Mouse (Mus musculus): Measurements from ENCODE around the gene Selenbp2.
"Not testable (repeated sequence)": the region's sequence is repeated elsewhere in the genome, so short reads cannot be mapped to it uniquely, and the experiment has no call there.

Selenbp2 gene

DNA sequence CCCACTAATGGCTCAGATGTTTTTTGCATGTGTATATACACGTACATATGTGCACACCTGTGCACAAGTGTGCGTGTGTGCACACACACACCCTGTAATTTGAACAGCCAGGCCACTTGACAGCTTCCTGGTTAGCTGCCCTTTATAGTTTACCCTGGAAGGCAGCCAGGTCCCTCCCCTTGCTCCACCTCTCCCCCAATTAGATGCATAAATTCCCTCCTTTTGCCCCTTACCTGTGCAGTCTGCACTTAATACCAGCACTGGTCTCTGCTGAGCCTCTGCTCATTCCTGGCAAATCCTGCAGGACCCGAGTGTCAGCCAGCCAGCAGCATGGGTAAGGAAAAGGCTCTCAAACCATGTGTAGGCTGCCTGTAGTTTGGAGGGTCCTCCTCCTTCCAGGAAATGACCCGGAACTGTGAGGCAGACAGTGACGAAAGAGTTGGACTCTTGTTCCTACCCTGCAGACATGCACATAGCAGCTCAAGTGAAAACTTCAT lies at the start of gene Selenbp2:
Gene Selenbp2 (plus strand): TSS at position 228 of the 497 bp plus-strand sequence.
- DNase-seq (ENCODE audit: low read depth) = no peak

DNA sequence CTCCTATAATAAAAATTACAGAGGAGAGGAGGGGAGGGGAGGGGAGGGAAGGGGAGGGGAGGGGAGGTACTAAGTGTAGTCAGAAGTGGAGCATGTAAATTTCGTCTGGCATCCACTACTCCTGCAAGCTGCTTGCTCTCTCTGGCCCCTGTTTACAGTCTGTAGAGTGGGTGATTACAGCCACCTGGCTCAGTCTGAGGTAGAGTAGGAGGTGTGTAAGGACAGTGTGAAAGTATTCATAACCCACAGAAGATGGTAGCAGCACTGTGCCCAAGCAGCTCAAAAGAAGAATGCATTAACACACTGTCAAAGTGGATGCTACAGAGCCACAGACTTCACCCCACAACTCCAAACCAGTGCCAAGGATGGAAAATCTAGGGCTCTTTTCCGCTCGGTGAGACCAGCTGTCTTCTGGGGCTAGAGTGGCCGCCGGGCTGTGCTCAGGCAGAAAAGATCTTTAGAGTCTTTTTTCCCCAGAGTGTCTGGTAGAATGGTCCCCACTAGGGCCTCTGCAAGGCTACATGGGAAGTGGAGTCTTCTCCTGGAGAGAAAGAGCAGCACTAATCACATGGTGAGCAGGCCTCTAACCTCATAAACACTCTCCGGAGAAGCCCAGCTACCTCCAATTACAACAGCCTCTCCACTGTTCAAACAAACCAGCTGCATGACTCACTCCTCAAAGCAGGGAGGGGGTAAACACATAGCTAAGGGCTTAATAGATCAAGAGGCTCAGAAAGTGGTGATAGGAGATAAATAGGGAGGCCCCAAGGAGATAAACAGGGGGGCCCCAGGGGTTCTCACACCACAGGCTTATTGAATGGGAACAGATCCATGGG lies 44.4 kb upstream of the Selenbp2 start:
- no peak for DNase-seq (ENCODE audit: low read depth)

DNA sequence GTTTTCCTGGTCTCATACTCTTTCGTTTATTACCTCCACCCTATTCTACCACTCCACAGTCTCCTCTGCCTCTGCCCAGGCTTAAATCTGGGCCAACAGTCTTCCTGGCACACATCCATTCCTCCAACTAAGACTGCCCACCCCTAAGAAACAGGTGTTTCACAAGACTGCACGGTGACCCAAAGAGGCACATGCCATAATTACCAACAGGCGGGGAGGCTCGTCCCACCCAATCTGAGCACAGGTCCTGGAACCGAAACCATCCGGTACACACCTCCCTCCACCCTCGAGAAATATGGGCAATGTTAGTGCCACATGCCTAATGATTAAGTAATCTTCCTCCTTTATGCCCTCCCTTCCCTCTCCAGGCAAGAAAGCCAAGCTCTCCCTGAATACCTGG lies 42.9 kb upstream of the Selenbp2 start:
- DNase-seq (ENCODE audit: low read depth) = no peak

DNA sequence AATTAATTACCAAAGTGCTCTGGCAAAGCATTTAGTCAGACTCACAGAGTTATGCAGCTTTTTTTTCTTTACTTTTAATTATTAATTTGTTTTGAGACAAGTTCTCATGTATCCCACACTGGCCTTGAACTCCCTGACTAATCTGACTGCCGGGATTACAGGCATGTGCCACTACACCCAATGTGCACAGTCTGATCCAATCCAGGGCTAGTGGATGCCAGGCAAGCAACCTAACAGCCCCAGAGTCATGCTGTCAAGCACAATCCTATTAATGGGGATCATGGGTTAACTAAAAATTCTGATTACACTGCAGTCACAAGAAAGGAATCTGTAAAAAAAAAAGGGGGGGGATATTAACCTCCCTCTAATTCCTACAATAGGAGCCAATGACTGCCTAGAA lies 39.4 kb upstream of the Selenbp2 start:
- not testable (repeated sequence) for DNase-seq (ENCODE audit: low read depth)

DNA sequence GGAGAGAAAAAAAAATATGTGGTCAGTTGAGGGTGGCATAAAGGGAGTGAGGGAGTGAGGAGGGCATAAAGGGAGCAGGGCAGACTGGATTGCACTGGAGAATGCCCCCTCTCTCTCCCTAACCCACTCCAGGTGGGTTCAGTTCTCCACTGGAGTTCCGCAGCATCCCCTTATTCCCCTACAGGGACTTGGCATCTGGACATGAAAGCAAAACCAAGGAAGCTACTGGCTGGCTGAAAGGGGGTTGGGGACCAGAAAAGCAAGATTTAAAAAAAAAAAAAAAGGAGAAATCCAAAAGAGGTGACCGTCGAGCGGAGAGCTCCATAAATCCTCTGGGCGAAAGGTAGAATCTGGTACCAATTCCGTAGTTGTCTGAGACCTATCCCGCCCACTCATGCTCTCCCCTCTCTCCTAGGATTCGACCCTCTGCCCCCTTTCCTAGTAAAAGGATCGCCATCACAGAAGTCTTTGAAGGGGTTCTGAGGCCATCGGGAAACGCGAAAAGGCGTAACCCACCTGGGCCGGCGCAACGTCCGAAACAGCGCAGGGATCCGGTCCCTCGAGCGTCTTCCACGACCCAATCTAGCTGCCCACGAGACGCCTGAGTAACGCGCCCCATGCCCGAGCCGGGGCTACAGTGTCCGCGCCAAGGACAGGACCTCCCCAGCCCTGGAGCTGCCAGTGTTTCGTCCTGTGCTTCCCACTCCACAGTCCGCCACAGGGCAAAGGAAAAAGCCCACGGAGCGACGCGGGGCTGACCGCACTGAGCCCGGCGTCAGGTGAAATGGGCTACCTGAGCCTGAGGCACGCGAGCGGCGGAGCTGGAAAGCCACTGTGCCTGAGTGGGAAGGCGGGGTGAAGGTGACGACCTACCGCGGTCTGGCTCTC lies 35.3 kb upstream of the Selenbp2 start:
- not testable (repeated sequence) for DNase-seq (ENCODE audit: low read depth)

DNA sequence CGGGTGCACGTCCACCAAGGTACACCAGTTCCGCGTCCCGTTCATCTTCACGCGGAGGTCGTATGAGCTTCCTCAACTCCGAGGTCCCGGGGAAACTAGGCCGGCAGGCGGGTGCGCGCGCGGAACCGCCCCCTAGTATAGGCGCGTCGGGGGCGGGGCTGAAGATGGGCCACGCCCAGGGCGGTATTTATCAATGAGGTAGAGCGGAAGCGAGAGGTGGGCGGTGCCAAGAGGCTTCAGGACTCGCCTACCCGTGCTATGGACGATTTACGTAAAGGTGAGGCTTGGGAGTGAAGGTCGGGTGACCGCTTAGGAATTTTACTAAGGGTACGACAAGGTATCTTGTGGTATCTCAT lies 34.6 kb upstream of the Selenbp2 start, which contains the start of gene Tuft1:
Gene Tuft1 (minus strand): TSS at position 133 of the 356 bp plus-strand sequence.
- not testable (repeated sequence) for DNase-seq (ENCODE audit: low read depth)

DNA sequence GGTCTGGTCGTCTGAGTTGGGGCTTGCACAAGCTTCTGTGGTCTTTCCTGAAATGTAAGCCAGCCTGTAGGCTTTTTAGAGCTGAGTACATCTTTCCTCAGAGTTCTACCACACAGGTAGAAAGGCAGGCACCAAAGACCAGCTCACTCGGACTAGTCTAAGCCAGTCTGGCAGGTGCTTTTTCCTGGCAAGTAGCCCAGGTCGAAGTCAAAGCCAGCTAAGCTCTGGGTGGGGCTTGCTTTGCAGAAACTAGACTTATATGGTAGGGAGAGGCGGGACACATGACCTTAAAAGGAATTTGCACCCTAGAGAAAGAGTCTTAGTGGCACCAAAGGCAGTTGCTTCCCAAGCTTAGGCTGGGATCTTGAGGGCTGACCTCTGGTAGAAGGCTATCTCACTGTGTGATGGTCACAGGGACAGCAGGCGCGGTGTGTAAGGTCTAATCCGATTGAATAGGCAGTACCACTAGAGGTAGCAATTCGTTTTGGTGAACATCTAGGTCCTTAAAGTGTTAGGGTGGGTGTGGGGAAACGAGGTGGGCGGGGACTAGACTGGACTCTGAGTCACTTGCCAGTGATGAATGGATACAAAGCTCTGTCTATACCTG lies 34.1 kb upstream of the Selenbp2 start:
- not testable (repeated sequence) for DNase-seq (ENCODE audit: low read depth)

DNA sequence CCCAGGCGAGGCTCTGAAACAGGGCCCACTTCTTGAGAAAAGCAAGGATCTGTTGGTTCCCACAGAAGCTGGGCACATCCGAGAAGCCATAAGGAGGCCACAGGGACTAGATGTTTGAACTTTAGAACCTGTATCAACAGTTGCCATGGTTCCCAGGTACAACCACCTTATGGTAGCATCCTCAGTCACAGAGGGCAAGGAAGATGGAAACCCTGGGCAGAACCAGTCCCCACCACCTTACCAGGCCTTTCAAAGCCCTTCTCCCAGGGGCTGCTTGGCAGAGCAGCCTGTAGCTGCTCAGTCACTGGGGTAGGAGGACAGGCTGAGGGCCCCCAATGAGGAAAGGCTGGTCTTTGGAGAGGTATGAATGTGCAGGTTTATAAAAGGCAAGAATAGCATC lies 32.5 kb upstream of the Selenbp2 start:
- not testable (repeated sequence) for DNase-seq (ENCODE audit: low read depth)

DNA sequence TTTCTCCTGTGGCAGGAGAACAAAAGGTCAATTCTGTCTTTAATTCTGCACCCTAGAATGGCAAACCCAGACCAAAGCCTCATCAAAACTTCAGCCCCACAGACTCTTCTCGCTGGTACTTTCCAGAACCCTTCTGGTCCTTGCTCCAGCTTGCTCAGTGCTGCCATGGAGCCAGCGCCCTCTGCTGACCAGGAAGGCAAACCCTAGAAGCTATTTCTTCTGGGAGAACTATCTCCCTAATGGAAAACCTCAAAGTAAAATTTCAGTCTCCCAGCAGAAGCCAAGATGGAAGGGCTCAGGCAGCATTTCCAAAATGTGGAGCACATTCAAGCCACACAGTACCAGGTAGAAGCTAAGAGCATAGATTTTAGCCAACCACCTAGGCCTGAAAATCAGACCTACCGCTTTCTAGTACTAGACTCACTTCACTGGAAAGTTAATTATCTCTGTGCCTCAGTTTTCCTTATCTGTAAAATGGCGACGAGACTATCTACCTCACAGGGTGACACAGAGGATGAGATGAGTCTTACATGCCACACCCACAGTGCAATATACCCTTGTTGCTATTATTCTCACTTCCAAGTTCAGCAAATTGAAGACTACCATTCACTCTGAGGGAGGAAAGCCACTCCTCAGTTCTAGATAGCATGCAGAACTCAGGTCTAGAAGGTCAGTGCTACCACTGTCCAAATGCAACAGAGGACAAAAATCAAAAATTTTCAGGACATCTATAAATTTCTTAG lies 28.1 kb upstream of the Selenbp2 start:
- not testable (repeated sequence) for DNase-seq (ENCODE audit: low read depth)

DNA sequence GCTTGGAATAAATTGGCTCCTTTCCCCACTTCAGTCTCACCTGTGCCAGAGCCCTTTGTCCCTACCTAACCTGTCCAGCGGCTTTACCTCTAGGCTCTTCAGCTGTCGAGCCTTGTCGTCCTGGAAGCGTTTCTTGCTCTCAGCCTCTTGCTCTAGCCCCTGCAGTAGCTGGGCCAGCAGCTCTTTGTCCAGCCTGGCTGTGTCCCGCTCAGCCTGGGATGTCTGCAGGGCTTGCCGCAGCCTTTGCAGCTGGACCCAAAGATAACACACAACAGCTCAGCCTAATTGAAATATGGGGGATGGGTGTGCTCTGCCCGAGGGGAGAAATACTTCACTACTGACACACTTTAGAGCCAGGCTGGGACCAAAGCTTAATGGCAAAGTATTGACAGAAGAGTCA lies 27.5 kb upstream of the Selenbp2 start:
- DNase-seq (ENCODE audit: low read depth) = not testable (repeated sequence)

DNA sequence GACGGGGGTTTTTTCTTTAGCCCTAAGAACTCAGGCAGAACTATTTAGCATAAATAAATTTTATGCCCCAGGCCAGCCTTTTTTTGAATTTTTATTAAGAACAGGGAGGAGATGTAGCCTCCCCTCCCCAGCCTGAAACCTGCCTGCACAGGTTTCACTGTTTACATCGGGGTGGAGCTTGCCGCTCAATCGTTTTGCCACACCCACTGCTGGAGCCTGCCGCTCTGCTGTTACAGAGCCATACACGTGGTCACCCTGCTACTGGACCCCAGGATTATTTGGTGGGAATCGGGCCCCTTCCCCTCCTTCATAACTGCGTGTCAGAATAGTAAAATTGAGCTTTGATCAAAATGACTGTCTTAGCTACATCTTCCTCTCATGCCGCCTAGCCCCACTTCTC lies 18.3 kb upstream of the Selenbp2 start:
- DNase-seq (ENCODE audit: low read depth) = not testable (repeated sequence)

DNA sequence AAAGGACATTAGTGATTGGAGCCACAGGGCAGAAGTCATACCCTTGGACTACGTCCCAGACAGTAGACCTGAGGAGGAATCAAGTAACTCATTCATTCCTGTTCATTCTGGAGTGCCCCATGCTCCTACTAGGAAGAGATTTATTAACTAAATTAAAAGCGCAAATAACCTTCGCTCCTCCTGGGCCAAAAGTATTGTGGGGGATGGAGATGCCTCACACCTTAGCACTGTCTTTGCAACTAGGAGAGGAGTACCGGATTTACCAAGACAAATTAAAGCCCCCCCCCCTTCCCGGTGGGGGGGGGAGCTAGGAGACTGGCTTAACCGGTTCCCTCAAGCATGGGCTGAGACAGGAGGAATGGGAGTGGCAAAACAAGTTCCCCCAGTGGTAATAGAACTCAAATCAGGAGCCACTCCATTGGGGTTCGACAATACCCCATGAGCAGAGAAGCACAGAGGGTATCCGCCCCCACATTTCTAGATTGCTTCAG lies 14.0 kb upstream of the Selenbp2 start:
- DNase-seq (ENCODE audit: low read depth) = no peak

DNA sequence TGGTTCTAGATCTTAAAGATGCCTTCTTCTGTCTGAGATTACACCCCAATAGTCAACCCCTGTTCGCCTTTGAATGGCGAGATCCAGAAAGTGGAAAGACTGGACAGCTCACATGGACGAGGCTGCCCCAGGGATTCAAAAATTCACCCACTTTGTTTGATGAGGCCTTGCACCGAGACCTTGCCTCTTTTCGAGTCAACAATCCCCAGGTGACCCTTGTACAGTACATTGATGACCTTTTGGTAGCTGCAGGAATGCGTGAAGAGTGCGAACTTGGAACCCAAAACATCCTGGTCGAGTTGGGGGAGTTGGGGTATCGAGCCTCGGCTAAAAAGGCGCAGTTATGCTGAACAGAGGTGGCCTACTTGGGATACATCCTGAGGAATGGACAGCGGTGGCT lies 13.3 kb upstream of the Selenbp2 start:
- DNase-seq (ENCODE audit: low read depth) = not testable (repeated sequence)

DNA sequence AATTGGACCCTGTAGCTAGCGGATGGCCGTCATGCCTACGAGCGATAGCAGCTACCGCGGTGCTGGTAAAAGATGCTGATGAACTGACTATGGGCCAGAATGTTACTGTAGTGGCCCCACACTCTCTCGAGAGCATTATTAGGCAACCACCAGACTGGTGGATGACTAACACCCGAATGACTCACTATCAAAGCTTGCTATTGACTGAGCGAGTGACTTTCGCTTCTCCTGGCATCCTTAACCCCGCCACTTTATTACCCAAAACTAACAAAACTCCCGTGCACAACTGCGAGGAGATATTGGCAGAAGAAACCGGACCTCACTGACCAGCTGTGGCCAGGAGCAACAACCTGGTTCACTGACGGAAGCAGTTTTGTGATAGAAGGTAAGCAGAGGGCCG lies 12.6 kb upstream of the Selenbp2 start:
- DNase-seq (ENCODE audit: low read depth) = no peak

DNA sequence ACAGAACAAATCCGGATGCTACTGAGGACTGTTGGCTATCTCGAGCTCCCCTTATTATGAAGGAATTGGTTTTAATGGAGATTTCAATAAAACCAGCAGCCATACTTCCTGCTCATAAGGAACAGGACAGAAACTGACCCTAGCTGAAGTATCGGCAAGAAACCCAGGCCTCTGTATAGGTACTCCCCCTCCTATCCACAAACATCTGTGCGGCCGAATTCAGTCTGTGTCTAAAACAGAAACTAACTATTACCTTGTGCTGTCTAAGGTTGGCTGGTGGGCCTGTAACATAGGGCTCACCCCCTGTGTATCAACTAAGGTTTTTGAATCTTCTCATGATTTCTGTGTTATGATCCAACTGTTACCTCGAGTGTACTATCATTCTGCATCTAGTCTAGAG lies 9.7 kb upstream of the Selenbp2 start:
- no peak for DNase-seq (ENCODE audit: low read depth)

DNA sequence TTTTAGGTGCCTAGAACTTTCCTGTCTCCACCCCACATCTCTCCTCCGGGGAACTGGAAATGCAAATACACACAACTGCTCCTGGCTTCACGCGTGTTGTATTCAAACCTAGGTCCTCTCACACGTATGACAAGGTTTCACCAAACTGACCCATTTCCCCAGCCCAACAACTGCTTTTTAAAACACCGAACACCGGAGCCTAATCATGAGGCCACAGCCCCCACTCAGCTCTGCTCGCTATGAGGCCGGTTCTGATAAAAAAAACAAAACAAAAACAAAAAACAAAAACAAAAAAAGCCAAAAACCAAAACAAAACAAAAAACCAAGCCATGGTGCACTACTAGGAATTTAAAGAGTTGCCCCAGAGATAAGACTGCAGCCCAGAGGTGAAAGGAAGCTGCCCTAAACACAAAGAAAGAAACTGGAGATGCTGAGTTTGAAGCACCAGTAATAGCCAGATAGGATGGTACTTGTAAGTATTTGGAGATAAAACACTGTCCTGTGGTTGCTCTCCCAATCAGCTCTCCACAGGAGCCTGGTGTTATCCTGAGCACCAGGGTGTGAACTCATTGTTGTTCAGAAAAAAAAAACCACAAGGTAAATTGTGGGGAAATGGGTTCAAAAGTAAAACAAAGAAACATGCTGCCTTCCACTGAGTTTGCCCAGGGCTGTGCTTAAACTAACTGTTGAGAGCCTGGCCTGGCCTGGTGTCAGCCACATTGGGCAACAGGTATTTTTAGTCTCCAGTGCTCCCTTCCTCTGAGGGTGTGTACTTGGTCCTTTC lies 7.2 kb upstream of the Selenbp2 start:
- DNase-seq (ENCODE audit: low read depth) = not testable (repeated sequence)

DNA sequence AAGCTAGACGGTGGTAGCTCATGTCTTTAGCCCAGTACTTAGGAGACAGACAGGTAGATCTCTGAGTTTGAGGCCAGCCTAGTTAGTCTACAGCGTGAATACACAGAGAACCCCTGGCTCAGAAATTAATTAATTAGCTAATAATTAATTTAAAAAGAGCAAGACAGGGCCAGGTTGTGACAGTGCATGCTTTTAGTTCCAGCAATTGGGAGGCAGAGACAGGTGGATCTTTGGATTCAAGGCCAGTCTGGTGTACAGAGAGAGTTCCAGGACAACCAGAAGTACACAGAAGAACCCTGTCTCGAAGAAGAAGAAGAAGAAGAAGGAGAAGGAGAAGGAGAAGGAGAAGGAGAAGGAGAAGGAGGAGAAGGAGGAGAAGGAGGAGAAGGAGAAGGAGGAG lies 4.7 kb upstream of the Selenbp2 start:
- not testable (repeated sequence) for DNase-seq (ENCODE audit: low read depth)

DNA sequence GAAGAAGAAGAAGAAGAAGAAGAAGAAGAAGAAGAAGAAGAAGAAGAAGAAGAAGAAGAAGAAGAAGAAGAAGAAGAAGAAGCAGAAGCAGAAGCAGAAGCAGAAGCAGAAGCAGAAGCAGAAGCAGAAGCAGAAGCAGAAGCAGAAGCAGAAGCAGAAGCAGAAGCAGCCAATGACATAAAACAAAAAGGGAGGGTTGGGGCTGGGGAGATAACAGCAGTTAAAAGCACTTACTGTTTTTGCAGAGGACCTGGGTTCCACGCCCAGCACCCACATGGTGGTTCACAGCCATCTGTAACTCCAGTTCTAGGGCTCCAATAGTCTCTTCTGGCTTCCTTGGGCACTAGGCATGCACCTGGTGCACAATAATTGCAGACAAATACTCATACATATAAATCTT lies 4.2 kb upstream of the Selenbp2 start:
- DNase-seq (ENCODE audit: low read depth) = not testable (repeated sequence)

DNA sequence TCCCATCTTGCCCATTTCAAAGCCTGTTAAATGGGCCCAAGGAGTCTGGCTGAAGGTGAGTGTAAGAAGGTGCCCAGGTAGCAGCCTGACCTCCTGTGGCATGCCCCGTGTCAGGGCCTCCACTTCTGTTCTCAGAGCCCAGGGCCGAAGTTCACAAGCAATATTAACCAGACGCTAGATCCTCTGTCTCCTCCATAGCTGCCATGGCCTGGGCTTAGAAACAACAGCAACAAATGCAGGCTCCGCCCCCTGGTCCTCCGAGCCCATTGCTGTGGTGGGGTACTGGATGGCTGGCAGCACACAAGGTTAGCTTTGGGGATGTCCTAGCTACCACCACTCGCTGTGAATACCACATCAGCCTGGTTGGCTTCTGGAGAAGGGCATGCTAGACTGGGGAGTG lies 3.2 kb upstream of the Selenbp2 start:
- DNase-seq (ENCODE audit: low read depth) = not testable (repeated sequence)

DNA sequence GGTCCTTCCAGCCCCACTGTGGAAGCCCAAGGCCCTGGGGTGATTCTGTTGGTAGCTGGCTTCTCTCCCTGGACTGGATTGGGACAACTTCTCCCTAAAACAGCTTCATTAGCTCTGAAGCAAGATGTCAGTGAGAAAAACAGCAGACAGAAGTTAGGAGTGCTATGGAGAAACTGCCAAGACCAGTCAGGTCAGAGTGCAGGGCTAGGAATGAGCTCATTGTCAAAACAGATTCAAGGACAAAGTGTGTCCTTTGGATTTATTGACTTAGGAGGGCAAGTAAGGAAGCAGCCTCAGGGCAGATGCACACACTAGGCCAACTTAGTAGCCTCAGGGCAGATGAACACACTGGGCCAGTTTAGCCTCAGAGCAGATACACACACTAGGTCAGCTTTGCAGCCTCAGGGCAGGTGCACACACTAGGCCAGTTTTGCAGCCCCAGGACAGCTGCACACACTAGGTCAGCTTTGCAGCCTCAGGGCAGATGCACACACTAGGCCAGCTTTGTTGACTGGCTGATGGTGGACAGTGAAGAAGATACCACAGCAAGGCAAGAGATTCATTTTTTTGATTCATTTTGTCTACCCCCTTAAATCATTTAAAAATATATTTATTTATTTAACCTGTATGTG lies 2.6 kb upstream of the Selenbp2 start:
- DNase-seq (ENCODE audit: low read depth) = no peak

All from c-Kit-positive CD71-negative TER-119-negative erythroid progenitor cells, embryonic 14.5 days (primary cell).